Mouse (Mus musculus): ENCODE measurements around the gene Ccnf. TPM values are rescaled to one million over a fixed set of nuclear protein-coding genes. Genes with fewer than 3 reads are reported as not detected.

Gene Ccnf
- total and polyA plus RNA-seq, 3 experiments = 26.4 to 60.7 (median 40.1) TPM

DNA sequence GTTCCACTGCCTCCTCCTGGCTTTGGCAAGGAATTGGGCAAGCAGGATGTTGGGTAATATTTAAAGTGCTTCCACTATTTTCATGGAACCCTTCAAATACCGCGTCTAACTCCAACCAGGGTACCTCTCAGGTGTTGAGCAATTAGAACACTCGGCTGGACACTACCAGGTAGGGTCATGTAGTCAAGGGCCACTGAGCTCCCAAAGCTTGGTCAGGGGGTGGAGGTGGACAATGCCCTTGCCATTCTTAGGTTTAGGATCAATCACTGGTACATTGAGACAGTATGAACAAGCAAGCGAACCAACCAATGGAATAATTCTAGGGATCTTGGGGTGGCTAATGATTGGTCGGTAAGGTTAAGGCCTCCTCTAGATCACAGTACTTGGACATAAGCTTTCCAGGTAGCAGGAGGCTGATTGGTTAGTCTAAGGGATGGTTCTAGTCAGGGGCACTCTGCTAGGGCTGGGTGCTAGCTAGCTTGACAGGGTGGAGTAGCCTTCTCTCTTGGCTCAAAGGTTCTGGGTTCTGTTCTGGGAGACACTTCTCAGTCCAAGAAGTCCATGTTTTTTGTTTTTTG is 38.8 kb downstream of the Ccnf start:
- no peak for TF ChIP-seq UBTF (IDR thresholded peaks at IDR 0.05; ENCODE audit: low read depth, low read length)
- TF ChIP-seq POLR2A (IDR thresholded peaks at IDR 0.05; ENCODE audit: low read depth, low read length) = no peak
- TF ChIP-seq SMC3 (IDR thresholded peaks at IDR 0.05; ENCODE audit: low read depth, low read length) = no peak
- no peak for TF ChIP-seq USF1 (IDR thresholded peaks at IDR 0.05; ENCODE audit: low read depth, low read length)
- TF ChIP-seq MXI1 (IDR thresholded peaks at IDR 0.05; ENCODE audit: low read depth, low read length) = no peak
- TF ChIP-seq CHD2 (IDR thresholded peaks at IDR 0.05; ENCODE audit: low read length) = no peak
- TF ChIP-seq POLR2AphosphoS2 (IDR thresholded peaks at IDR 0.05; ENCODE audit: low read depth, low read length) = no peak
- no peak for TF ChIP-seq NRF1 (IDR thresholded peaks at IDR 0.05; ENCODE audit: low read depth, low read length)
- TF ChIP-seq HCFC1 (IDR thresholded peaks at IDR 0.05; ENCODE audit: low read depth, low read length) = no peak
- TF ChIP-seq ZKSCAN1 (IDR thresholded peaks at IDR 0.05; ENCODE audit: borderline replicate concordance, low read depth, low read length) = no peak
- H3K27me3 ChIP-seq (replicated peaks) = peaks cover 2% of the 10 kb centered on the region
- in situ Hi-C loops (cut with MboI; ENCODE audit: low pct_ligation_motif_present, low pct_unique_long_range_greater_than_20kb, low sequenced_read_pairs) = no loop called here
- H3K27ac ChIP-seq (ENCODE audit: insufficient read depth, low read depth) = no peak overlapping the region
- dilution Hi-C loops (cut with MboI; ENCODE audit: extremely low pct_ligation_motif_present, extremely low pct_unique_long_range_greater_than_20kb, low sequenced_read_pairs) = no loop called here
- peaks cover 14 to 37% of the 10 kb centered on the region in 2 experiments for H3K36me3 ChIP-seq (replicated peaks in 1 of 2; ENCODE audit: control insufficient read depth in 1 of 2, insufficient read depth in 1 of 2, low read length in 1 of 2)
- H3K9me3 ChIP-seq (replicated peaks; ENCODE audit: low read length) = no peaks in the 10 kb centered on the region
- no peak overlapping the region for H3K4me3 ChIP-seq (replicated peaks in 1 of 3; ENCODE audit: low read depth in 2 of 3, low read length in 2 of 3, poor library complexity in 1 of 3)
- no peak overlapping the region for H3K4me2 ChIP-seq (ENCODE audit: insufficient read depth, low read depth, poor library complexity, severe bottlenecking)
- H3K79me2 ChIP-seq (replicated peaks; ENCODE audit: control insufficient read depth, extremely low read depth, insufficient read depth, poor library complexity, severe bottlenecking) = no peaks in the 10 kb centered on the region
- H3K4me1 ChIP-seq (ENCODE audit: control insufficient read depth in 1 of 2, insufficient read depth in 2 of 2) = no peaks in the 10 kb centered on the region
- no peak overlapping the region for H3K9ac ChIP-seq (ENCODE audit: insufficient read depth, low read depth)
- DNase-seq (ENCODE audit: extremely low read depth) = no peak

DNA sequence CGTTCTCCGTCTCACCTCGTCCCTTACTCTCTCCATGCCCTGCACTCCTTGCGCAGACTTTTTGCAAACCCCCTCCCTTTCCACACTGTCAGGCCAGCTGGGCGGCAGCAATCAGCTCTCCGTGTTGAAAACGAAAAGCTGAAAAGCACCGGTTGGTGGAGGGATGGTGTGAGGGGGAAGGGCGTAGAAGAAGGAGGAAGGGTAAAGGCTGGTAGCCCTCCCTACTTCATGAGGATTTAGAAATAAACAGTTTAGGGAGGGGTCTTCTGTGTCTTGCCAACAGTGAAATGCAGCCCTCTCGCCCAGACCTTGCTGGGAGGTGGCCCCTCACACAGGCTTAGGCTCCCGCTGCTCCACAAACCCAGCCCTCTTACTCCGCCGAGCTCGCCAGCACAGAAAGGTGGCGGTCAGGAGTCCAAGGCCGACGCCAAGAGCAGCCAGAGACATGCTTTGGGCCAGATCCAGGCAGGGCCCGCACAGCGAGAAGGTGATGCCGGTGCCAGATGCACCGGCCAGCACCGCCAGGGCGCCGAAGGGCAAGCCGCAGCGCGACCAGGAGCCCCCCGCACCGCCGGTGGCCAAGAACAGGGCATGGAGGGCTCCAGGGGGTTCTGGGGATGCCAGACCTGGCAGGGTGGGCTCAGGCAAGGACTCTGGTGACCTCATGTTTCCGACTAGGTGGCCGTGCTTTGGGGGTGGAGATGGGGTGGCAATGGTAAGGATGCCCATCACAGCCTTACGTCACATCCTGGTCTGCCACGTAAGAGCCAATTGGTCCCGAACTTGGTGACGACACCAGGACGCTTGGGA is 39.4 kb downstream of the Ccnf start:
- Histone ChIP-seq H3K4me2 (ENCODE audit: insufficient read depth, low read depth, poor library complexity, severe bottlenecking) (no peak overlapping the region), H3K36me3 (replicated peaks in 1 of 2; ENCODE audit: control insufficient read depth in 1 of 2, insufficient read depth in 1 of 2, low read length in 1 of 2) (peaks cover 13 to 32% of the 10 kb centered on the region in 2 experiments), H3K4me1 (ENCODE audit: control insufficient read depth in 1 of 2, insufficient read depth in 2 of 2) (no peaks in the 10 kb centered on the region), H3K27ac (ENCODE audit: insufficient read depth, low read depth) (no peak overlapping the region), H3K27me3 (replicated peaks) (peaks cover 2% of the 10 kb centered on the region), H3K9me3 (replicated peaks; ENCODE audit: low read length) (no peaks in the 10 kb centered on the region), H3K9ac (ENCODE audit: insufficient read depth, low read depth) (no peak overlapping the region), H3K79me2 (replicated peaks; ENCODE audit: control insufficient read depth, extremely low read depth, insufficient read depth, poor library complexity, severe bottlenecking) (no peaks in the 10 kb centered on the region), H3K4me3 (replicated peaks in 1 of 3; ENCODE audit: low read depth in 2 of 3, low read length in 2 of 3, poor library complexity in 1 of 3) (no peak overlapping the region)
- in situ Hi-C loops (cut with MboI; ENCODE audit: low pct_ligation_motif_present, low pct_unique_long_range_greater_than_20kb, low sequenced_read_pairs) = no loop called here
- no peak for DNase-seq (ENCODE audit: extremely low read depth)
- dilution Hi-C loops (cut with MboI; ENCODE audit: extremely low pct_ligation_motif_present, extremely low pct_unique_long_range_greater_than_20kb, low sequenced_read_pairs) = no loop called here
- TF ChIP-seq MAX (IDR thresholded peaks at IDR 0.05; ENCODE audit: low read length) (no peak), TCF12 (IDR thresholded peaks at IDR 0.05; ENCODE audit: low read depth, low read length) (no peak), NRF1 (IDR thresholded peaks at IDR 0.05; ENCODE audit: low read depth, low read length) (no peak), KAT2A (IDR thresholded peaks at IDR 0.05; ENCODE audit: insufficient replicate concordance, low read length) (no peak), UBTF (IDR thresholded peaks at IDR 0.05; ENCODE audit: low read depth, low read length) (no peak), POLR2A (IDR thresholded peaks at IDR 0.05; ENCODE audit: low read depth, low read length) (no peak), MYC (IDR thresholded peaks at IDR 0.05; ENCODE audit: low read depth, low read length) (no peak), EP300 (IDR thresholded peaks at IDR 0.05; ENCODE audit: low read length) (no peak), CHD2 (IDR thresholded peaks at IDR 0.05; ENCODE audit: low read length) (no peak), JUN (IDR thresholded peaks at IDR 0.05; ENCODE audit: insufficient read depth, low read depth, low read length) (no peak), MXI1 (IDR thresholded peaks at IDR 0.05; ENCODE audit: low read depth, low read length) (no peak), ZNF384 (IDR thresholded peaks at IDR 0.05; ENCODE audit: low read depth, low read length) (no peak), IRF4 (IDR thresholded peaks at IDR 0.05; ENCODE audit: low read depth, low read length) (no peak), NELFE (IDR thresholded peaks at IDR 0.05; ENCODE audit: low read depth, low read length) (no peak), SIN3A (IDR thresholded peaks at IDR 0.05; ENCODE audit: low read length) (no peak), CTCF (conservative IDR thresholded peaks at IDR 0.05 in 1 of 2, IDR thresholded peaks at IDR 0.05 in 1 of 2; ENCODE audit: low read depth in 2 of 2, low read length in 2 of 2) (no peak), JUND (conservative IDR thresholded peaks at IDR 0.05; ENCODE audit: low read depth, low read length) (no peak), RAD21 (IDR thresholded peaks at IDR 0.05; ENCODE audit: low read depth, low read length) (no peak)
